Comparison of ENCODE assay signal across 11 mouse cellular contexts in the genomic region with DNA sequence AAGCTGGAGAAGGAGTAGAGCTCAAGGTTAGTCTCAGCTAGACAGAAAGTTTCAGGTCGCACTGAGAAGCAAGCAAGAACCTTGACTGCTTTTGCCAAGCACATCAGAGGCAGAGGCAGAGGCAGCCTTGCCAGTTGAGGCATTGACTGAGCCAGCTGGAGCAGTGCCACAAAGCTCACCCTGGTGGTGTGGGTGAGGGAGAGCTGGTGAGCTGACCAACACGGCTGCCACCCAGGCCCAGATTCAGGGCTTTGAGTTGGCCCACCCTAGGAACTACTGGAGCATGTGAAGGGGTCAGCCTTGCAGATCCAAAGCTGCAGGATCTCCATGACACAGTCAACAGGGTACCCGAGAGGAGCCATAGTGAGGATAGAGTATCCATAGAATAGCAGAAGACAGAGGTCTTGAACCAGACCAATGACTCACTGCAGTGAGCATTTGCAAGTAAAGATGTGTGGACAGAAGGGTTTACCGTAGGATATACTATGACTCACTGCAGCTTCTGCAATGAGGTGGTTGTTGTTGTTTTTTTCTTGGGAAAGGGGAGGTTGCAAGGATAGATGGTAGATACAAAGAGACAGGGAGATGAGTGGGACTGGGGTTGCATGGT. TPM values are rescaled to one million over a fixed set of nuclear protein-coding genes. Genes with fewer than 3 reads are reported as not detected.
A peak's percentile ranks its signal among the peaks of the same experiment; 100 is the strongest.
DNase-seq lines count a peak whose midpoint lies in the region; ATAC-seq and TF ChIP-seq lines count a peak whose summit lies in the region.
"Had no signal": no experiment of that assay in that cellular context is flagged by ENCODE, and none has a peak within 500 bp of the region (broad histone marks: within the 10 kb centered on the region; RNA-seq: fewer than 3 reads in every experiment).

No protein-coding gene starts in this region.

- WGBS in heart, postnatal 0 days, result 62% methylated on average over 4 of the region's 4 CpGs

- H3K27ac ChIP-seq in heart, postnatal 0 days (ENCODE audit: low read depth), result no peak overlapping the region
- H3K27ac ChIP-seq: forebrain, embryonic 15.5 days; stomach, embryonic 15.5 days had no signal

- no peak for TF ChIP-seq EP300 in heart, postnatal 0 days (IDR thresholded peaks at IDR 0.05; ENCODE audit: low read depth)

- H3K27me3 ChIP-seq in heart, postnatal 0 days (ENCODE audit: control insufficient read depth, insufficient read depth, low read length), result no peaks in the 10 kb centered on the region
- H3K27me3 ChIP-seq: forebrain, embryonic 15.5 days; stomach, embryonic 15.5 days had no signal

- no peaks in the 10 kb centered on the region for H3K4me1 ChIP-seq in heart, postnatal 0 days (ENCODE audit: control insufficient read depth, insufficient read depth)
- H3K4me1 ChIP-seq: forebrain, embryonic 15.5 days; stomach, embryonic 15.5 days had no signal

- 0 out of 2 replicates have a peak, but pooled peaks have one; percentile 41 for ATAC-seq in heart, postnatal 0 days (ENCODE audit: insufficient read depth, low read depth)
- ATAC-seq: forebrain, embryonic 15.5 days; liver, postnatal 0 days had no signal

- no peak overlapping the region for H3K9ac ChIP-seq in heart, postnatal 0 days (replicated peaks; ENCODE audit: low read depth, low read length)
- H3K9ac ChIP-seq: forebrain, embryonic 15.5 days; liver, postnatal 0 days; stomach, embryonic 15.5 days had no signal

- no peak overlapping the region for H3K4me3 ChIP-seq in heart, postnatal 0 days (ENCODE audit: low read depth, low read length)
- H3K4me3 ChIP-seq: forebrain, embryonic 15.5 days; stomach, embryonic 15.5 days had no signal

- H3K36me3 ChIP-seq in heart, postnatal 0 days (replicated peaks; ENCODE audit: control insufficient read depth, insufficient read depth, low read length), result peaks cover 28% of the 10 kb centered on the region

- H3K9me3 ChIP-seq in heart, postnatal 0 days (replicated peaks; ENCODE audit: control insufficient read depth, low read length), result no peaks in the 10 kb centered on the region
- H3K9me3 ChIP-seq: forebrain, embryonic 15.5 days; stomach, embryonic 15.5 days had no signal

- DNase-seq in heart, adult 11 months, result peak; percentile 86
- no peak for DNase-seq in heart, postnatal 25 days (ENCODE audit: low spot score)
- peak; percentile 32 for DNase-seq in right cerebral cortex, postnatal 14 days
- DNase-seq in right cerebral cortex, postnatal 4 days, result no peak
- no peak for DNase-seq in heart, postnatal 0 days (ENCODE audit: low spot score)
- no peak for DNase-seq in lung, postnatal 25 days (ENCODE audit: low spot score)
- DNase-seq in neural tube, embryonic 10.5 days (ENCODE audit: extremely low spot score, low spot score), result no peak
- no peak for DNase-seq in frontal cortex, postnatal 14 days (ENCODE audit: low spot score in 2 of 2)
- DNase-seq: liver, postnatal 0 days had no signal

- no peak overlapping the region for H3K4me2 ChIP-seq in heart, postnatal 0 days (ENCODE audit: low read depth, low read length)
- H3K4me2 ChIP-seq: forebrain, embryonic 15.5 days; stomach, embryonic 15.5 days had no signal

- intact Hi-C loops in heart, postnatal 25 days (cut with DNase I), result no loop called here

- no peak for TF ChIP-seq CTCF in heart, postnatal 0 days (IDR thresholded peaks at IDR 0.05; ENCODE audit: low read depth)

RNA-seq across cellular contexts. Expression of a gene that starts 2.8 kb away (rescaled TPM):
- total RNA-seq in heart, postnatal 25 days (2021), result 10 to 100 TPM in 1 of 2 experiments, 1 to 10 TPM in 1; 7.9 to 10.1 TPM
- total RNA-seq in heart, postnatal 0 days (2014; rRNA removed; ENCODE audit: low replicate concordance), result 5.1 and 9.4 TPM in 2 replicates
- 0.63 and 0.79 TPM in 2 replicates for polyA plus RNA-seq in heart, postnatal 0 days (2015; fragmentation: Nextera tagmentation; extraction: Ambion mirVana)

Comparison
In these comparisons a context has a peak if more than half of its experiments do, and no peak if none do; other contexts are left out.
1. DNase-seq: peak in heart, adult 11 months (single experiment) and right cerebral cortex, postnatal 14 days (single experiment); none in heart, postnatal 25 days (single experiment), right cerebral cortex, postnatal 4 days (single experiment), heart, postnatal 0 days (single experiment), lung, postnatal 25 days (single experiment), neural tube, embryonic 10.5 days (single experiment) and frontal cortex, postnatal 14 days (0 of 2).